ENCODE assay signal across 13 mouse cellular contexts in genomic region chr11:19939305-19939730, GRCm38 (mm10). TPM values are rescaled to one million over a fixed set of nuclear protein-coding genes. Genes with fewer than 3 reads are reported as not detected.
A peak's percentile ranks its signal among the peaks of the same experiment; 100 is the strongest.
DNase-seq lines count a peak whose midpoint lies in the region; ATAC-seq lines count a peak whose summit lies in the region.
"Had no signal": no experiment of that assay in that cellular context is flagged by ENCODE, and none has a peak within 500 bp of the region (broad histone marks: within the 10 kb centered on the region; RNA-seq: fewer than 3 reads in every experiment).

No protein-coding gene starts in this region.

- peaks cover 93% of the 10 kb centered on the region for H3K4me1 ChIP-seq in megakaryocyte, embryonic 14.5 days

- peak overlapping the region; percentile 85 for H3K4me3 ChIP-seq in megakaryocyte, embryonic 14.5 days (replicated peaks)
- H3K4me3 ChIP-seq: embryonic facial prominence, embryonic 10.5 days; heart, embryonic 13.5 days; intestine, embryonic 15.5 days had no signal

- H3K27me3 ChIP-seq in megakaryocyte, embryonic 14.5 days (replicated peaks) = no peaks in the 10 kb centered on the region
- H3K27me3 ChIP-seq: intestine, embryonic 15.5 days had no signal

- ATAC-seq in frontal cortex, adult (ENCODE audit: low TSS enrichment) = peak; percentile 11; the same call in 1 of the 2 replicates
- no peak for ATAC-seq in megakaryocyte, adult 5-6 weeks (ENCODE audit: poor library complexity, severe bottlenecking)
- ATAC-seq: forebrain, embryonic 14.5 days; intestine, embryonic 15.5 days; midbrain, embryonic 16.5 days had no signal

- DNase-seq in frontal cortex, postnatal 25 days (ENCODE audit: low spot score in 2 of 2) = no peak
- DNase-seq in cerebellum, postnatal 14 days = peak; percentile 95 to 96
- DNase-seq in telencephalon, adult 2 months (ENCODE audit: low read depth, low spot score) = peak; percentile 50
- no peak for DNase-seq in Muller cell, postnatal 12 days (ENCODE audit: inconsistent ontology term)
- DNase-seq in ovary, postnatal 10 days (ENCODE audit: low spot score) = no peak

- H3K9me3 ChIP-seq in megakaryocyte, embryonic 14.5 days = no peaks in the 10 kb centered on the region
- H3K9me3 ChIP-seq: embryonic facial prominence, embryonic 10.5 days; heart, embryonic 13.5 days; intestine, embryonic 15.5 days had no signal

- peaks cover 40% of the 10 kb centered on the region for H3K36me3 ChIP-seq in megakaryocyte, embryonic 14.5 days (replicated peaks; ENCODE audit: low read length)
- H3K36me3 ChIP-seq: intestine, embryonic 15.5 days had no signal

RNA-seq across cellular contexts. Expression of gene Spred2, which starts 15.1 kb away (rescaled TPM):
- 25.4 and 51.5 TPM in 2 replicates for polyA plus RNA-seq in megakaryocyte, embryonic 14.5 days (2012; ENCODE audit: insufficient read depth, low replicate concordance)
- 7.0 and 7.6 TPM in 2 replicates for total RNA-seq in megakaryocyte, adult 5-6 weeks (2015)
- 2.3 and 2.4 TPM in 2 replicates for total RNA-seq in megakaryocyte, adult 5-6 weeks (2017)

Comparison
In these comparisons a context has a peak if more than half of its experiments do, and no peak if none do; other contexts are left out.
1. DNase-seq: peak in cerebellum, postnatal 14 days (2 of 2) and telencephalon, adult 2 months (single experiment); none in frontal cortex, postnatal 25 days (0 of 2), Muller cell, postnatal 12 days (single experiment) and ovary, postnatal 10 days (single experiment).